Mouse (Mus musculus): ENCODE measurements around the gene Gm5142. TPM values are rescaled to one million over a fixed set of nuclear protein-coding genes. Genes with fewer than 3 reads are reported as not detected.

Gene Gm5142
- polyA plus RNA-seq, 1 experiment, result not detected

DNA sequence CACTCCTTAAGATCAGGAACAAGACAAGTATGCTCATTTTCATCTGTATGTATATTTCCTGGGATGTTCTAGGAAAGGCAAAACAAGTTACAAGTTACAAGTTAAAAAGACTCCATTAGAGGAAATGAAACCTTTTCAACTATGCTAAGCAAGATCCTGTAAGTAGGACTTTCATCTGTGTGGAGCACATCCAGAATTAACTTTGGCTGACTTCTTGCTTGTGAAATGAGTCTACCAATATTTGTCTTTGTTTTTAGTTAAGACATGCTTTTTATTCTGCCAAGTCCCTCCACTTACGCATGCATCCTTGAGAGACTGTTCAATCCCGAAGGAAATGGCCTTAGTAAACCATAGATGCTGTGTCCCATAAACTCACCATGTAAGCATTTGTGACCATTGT is 7.6 kb upstream of the Gm5142 start:
- Histone ChIP-seq H3K9me3 (ENCODE audit: control insufficient read depth, low read length) (no peaks in the 10 kb centered on the region), H3K4me1 (ENCODE audit: control insufficient read depth) (no peaks in the 10 kb centered on the region), H3K4me3 (replicated peaks) (no peak overlapping the region), H3K27me3 (ENCODE audit: control insufficient read depth) (no peaks in the 10 kb centered on the region), H3K36me3 (ENCODE audit: control insufficient read depth) (no peaks in the 10 kb centered on the region)
- TF ChIP-seq TAL1 (IDR thresholded peaks at IDR 0.05; ENCODE audit: low read length) (no peak), GATA1 (IDR thresholded peaks at IDR 0.05; ENCODE audit: low read length) (no peak)

DNA sequence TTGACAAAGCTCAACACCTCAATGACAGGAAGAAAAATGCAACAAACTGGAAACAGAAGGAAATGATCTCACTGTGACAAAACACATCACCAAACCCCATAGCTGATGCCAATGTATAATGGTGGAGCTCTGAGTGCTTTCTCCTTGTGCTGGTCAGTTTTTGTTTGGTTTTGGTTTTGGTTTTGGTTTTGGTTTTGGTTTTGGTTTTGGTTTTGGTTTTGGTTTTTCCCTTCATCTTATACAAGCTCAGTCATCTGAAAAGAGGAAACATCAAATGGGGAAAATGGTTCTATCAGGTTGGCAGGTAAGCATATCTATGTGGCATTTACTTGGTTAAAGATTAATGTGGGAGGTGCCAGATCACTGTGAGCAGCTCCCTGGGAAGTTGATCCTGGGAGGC is 7.0 kb upstream of the Gm5142 start:
- TF ChIP-seq TAL1 (IDR thresholded peaks at IDR 0.05; ENCODE audit: low read length), result no peak
- no peak for TF ChIP-seq GATA1 (IDR thresholded peaks at IDR 0.05; ENCODE audit: low read length)

DNA sequence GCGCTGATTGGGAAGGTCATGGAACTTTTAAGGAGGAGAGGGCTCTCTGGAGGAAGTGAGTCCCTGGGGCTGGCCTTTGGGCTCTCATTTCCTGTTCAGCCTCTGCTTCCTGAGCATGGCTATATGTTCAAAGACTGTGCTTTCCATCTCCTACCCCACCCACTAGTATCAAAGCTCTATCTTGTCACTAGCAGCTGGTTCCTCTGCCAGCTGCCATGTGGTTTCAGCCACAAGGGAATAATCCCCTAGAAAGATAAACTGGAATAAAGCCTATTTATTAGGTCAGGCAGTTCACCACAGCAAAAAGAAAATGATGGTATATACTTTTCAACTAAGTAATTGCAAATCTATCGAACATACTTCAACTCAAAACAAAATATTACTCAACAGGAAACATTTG is 4.2 kb upstream of the Gm5142 start:
- Histone ChIP-seq H3K27me3 (ENCODE audit: control insufficient read depth) (no peaks in the 10 kb centered on the region), H3K36me3 (ENCODE audit: control insufficient read depth) (no peaks in the 10 kb centered on the region), H3K9me3 (ENCODE audit: control insufficient read depth, low read length) (no peaks in the 10 kb centered on the region), H3K4me1 (ENCODE audit: control insufficient read depth) (no peaks in the 10 kb centered on the region), H3K4me3 (replicated peaks) (no peak overlapping the region)
- TF ChIP-seq TAL1 (IDR thresholded peaks at IDR 0.05; ENCODE audit: low read length), result no peak
- TF ChIP-seq GATA1 (IDR thresholded peaks at IDR 0.05; ENCODE audit: low read length), result no peak

More for the DNA sequence above, 7.0 kb upstream of the Gm5142 start:
- Histone ChIP-seq H3K27me3 (ENCODE audit: control insufficient read depth) (no peaks in the 10 kb centered on the region), H3K9me3 (ENCODE audit: control insufficient read depth, low read length) (no peaks in the 10 kb centered on the region), H3K36me3 (ENCODE audit: control insufficient read depth) (no peaks in the 10 kb centered on the region), H3K4me3 (replicated peaks) (no peak overlapping the region), H3K4me1 (ENCODE audit: control insufficient read depth) (no peaks in the 10 kb centered on the region)

GRCm38 (mm10) chr14:59157016-59157698 is 21.4 kb downstream of the Gm5142 start:
- no peaks in the 10 kb centered on the region for H3K9me3 ChIP-seq (ENCODE audit: control insufficient read depth, low read length)
- H3K4me3 ChIP-seq (replicated peaks), result no peak overlapping the region
- H3K36me3 ChIP-seq (ENCODE audit: control insufficient read depth), result no peaks in the 10 kb centered on the region
- TF ChIP-seq TAL1 (IDR thresholded peaks at IDR 0.05; ENCODE audit: low read length), result no peak
- no peak for TF ChIP-seq GATA1 (IDR thresholded peaks at IDR 0.05; ENCODE audit: low read length)
- H3K4me1 ChIP-seq (ENCODE audit: control insufficient read depth), result no peaks in the 10 kb centered on the region
- H3K27me3 ChIP-seq (ENCODE audit: control insufficient read depth), result no peaks in the 10 kb centered on the region

DNA sequence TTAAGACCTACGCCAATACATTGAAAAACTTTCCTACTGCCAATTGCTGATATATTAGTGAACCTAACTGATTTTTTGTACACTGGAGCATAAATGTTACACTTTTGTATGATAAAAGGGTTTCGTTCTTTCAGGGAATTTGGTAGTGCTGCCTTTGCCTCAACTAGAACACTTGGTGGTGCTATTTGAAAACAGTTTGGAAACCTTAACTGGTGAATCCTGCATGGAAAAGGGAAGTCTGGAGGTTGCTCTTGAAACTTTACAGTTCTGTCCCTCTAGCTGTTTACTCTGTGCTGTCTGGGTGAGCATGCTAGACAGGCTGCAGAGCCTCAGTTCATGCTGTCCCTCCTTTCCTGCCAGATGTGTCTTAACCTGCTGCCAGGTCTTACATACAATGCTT is 23.0 kb downstream of the Gm5142 start:
- Histone ChIP-seq H3K36me3 (ENCODE audit: control insufficient read depth) (no peaks in the 10 kb centered on the region), H3K27me3 (ENCODE audit: control insufficient read depth) (no peaks in the 10 kb centered on the region), H3K4me1 (ENCODE audit: control insufficient read depth) (no peaks in the 10 kb centered on the region), H3K4me3 (replicated peaks) (no peak overlapping the region), H3K9me3 (ENCODE audit: control insufficient read depth, low read length) (no peaks in the 10 kb centered on the region)
- TF ChIP-seq GATA1 (IDR thresholded peaks at IDR 0.05; ENCODE audit: low read length) (no peak), TAL1 (IDR thresholded peaks at IDR 0.05; ENCODE audit: low read length) (no peak)

- Histone ChIP-seq H3K27me3 (ENCODE audit: control insufficient read depth) (no peaks in the 10 kb centered on the region), H3K4me3 (replicated peaks) (no peak within 1 kb of the TSS), H3K36me3 (ENCODE audit: control insufficient read depth) (no peaks in the 10 kb centered on the region), H3K4me1 (ENCODE audit: control insufficient read depth) (no peaks in the 10 kb centered on the region), H3K9me3 (ENCODE audit: control insufficient read depth, low read length) (no peaks in the 10 kb centered on the region)
- TF ChIP-seq TAL1 (IDR thresholded peaks at IDR 0.05; ENCODE audit: low read length) (no peak), GATA1 (IDR thresholded peaks at IDR 0.05; ENCODE audit: low read length) (no peak)
Observed at GRCm38 (mm10) chr14:59142793-59143192, 35.8 kb downstream of the Gm5142 start, which contains the start of gene 1700129C05Rik. Gene 1700129C05Rik (minus strand): TSS chr14:59142893.

DNA sequence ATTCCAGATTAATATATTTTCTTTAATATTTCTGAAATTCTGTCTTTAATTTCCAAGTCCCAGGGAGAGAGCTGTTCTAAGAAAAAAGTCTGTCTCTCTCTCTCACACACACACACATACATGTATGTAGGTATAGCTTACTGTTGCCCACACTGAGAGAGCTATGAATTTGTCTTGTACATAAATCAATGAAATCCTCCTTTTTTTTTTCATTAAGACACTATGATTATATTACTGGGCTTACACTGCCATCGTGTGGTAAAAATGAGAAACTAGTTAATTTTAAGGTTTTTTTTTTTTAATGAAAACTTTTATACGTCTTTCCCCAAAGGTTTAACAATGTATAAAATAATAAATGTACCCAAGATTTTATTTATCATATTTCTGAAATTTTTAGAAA is 64.3 kb downstream of the Gm5142 start:
- Histone ChIP-seq H3K36me3 (ENCODE audit: control insufficient read depth) (no peaks in the 10 kb centered on the region), H3K4me3 (replicated peaks) (no peak overlapping the region), H3K4me1 (ENCODE audit: control insufficient read depth) (no peaks in the 10 kb centered on the region), H3K9me3 (ENCODE audit: control insufficient read depth, low read length) (no peaks in the 10 kb centered on the region), H3K27me3 (ENCODE audit: control insufficient read depth) (no peaks in the 10 kb centered on the region)
- TF ChIP-seq GATA1 (IDR thresholded peaks at IDR 0.05; ENCODE audit: low read length) (no peak), TAL1 (IDR thresholded peaks at IDR 0.05; ENCODE audit: low read length) (no peak)

Other genes starting within 250 kb of the Gm5142 start
- gene 1700129C05Rik, start 35.9 kb downstream of the Gm5142 start, polyA plus RNA-seq (2012), result not detected in 2 replicates
- gene Rcbtb1, start 22.5 kb upstream of the Gm5142 start, polyA plus RNA-seq (2012), result 0.28 and 0.67 TPM in 2 replicates
- not detected in 2 replicates for gene Gm6904, start 81.5 kb upstream of the Gm5142 start, polyA plus RNA-seq (2012)
- gene Phf11a, start 118.8 kb upstream of the Gm5142 start, polyA plus RNA-seq (2012), result not detected in 2 replicates
- gene Phf11b, start 162.6 kb upstream of the Gm5142 start, polyA plus RNA-seq (2012), result not detected in 2 replicates
- gene Phf11d, start 186.7 kb upstream of the Gm5142 start, polyA plus RNA-seq (2012), result not detected in 2 replicates
- 0.04 TPM in 1 of 2 replicates, not detected in the other for gene Phf11c, start 216.6 kb upstream of the Gm5142 start, polyA plus RNA-seq (2012)

All from erythroblast, embryonic 14.5 days (primary cell).